Mouse (Mus musculus) neural tube, embryonic 13.5 days (tissue): ENCODE measurements around the gene C730034F03Rik. TPM values are rescaled to one million over a fixed set of nuclear protein-coding genes. Genes with fewer than 3 reads are reported as not detected.

Source experiments
- ATAC-seq: fragments of 200-750 bp; cut with Nextera tagmentation; 2 replicates; pipeline ENCODE4 v1.8.0; 2017; ENCODE audit warnings: low read depth, mild to moderate bottlenecking, moderate TSS enrichment, moderate library complexity
- H3K27ac ChIP-seq: fragments of 300-500 bp; sonication (generic); replicated peaks from 2 replicates; pipeline ENCODE4 v1.5.1; 2015; ENCODE audit warnings: moderate library complexity, mild to moderate bottlenecking, inconsistent platforms
- H3K27me3 ChIP-seq: fragments of 300-500 bp; sonication (generic); 2 replicates; pipeline ENCODE4 v1.6.1; 2015; ENCODE audit warnings: mild to moderate bottlenecking, inconsistent platforms
- H3K36me3 ChIP-seq: fragments of 300-500 bp; sonication (generic); 2 replicates; pipeline ENCODE4 v1.6.1; 2015; ENCODE audit warnings: mild to moderate bottlenecking, inconsistent platforms
- H3K4me1 ChIP-seq: fragments of 300-500 bp; sonication (generic); replicated peaks from 2 replicates; pipeline ENCODE4 v1.6.1; 2015; ENCODE audit warnings: inconsistent platforms
- H3K4me2 ChIP-seq: fragments of 300-500 bp; sonication (generic); 2 replicates; pipeline ENCODE4 v1.6.1; 2015; ENCODE audit warnings: inconsistent platforms, mild to moderate bottlenecking, moderate library complexity
- H3K4me3 ChIP-seq: fragments of 300-500 bp; sonication (generic); 2 replicates; pipeline ENCODE4 v1.5.1; 2015; ENCODE audit warnings: mild to moderate bottlenecking, inconsistent platforms
- H3K9ac ChIP-seq: fragments of 300-500 bp; sonication (generic); 2 replicates; pipeline ENCODE4 v1.6.1; 2015; ENCODE audit warnings: moderate library complexity, mild to moderate bottlenecking, inconsistent platforms
- H3K9me3 ChIP-seq: fragments of 300-500 bp; sonication (generic); 2 replicates; pipeline ENCODE4 v1.6.1; 2016; ENCODE audit warnings: inconsistent platforms
- WGBS: fragments of 180-500 bp; shearing (Covaris S2); methylation state at CpG from one replicate; pipeline ENCODE4 v1.1.7; 2015; 5-methylcytosine and 5-hydroxymethylcytosine counted together
- polyA plus RNA-seq: library from polyadenylated mRNA; unstranded; fragments of >200 nt; fragmentation: Nextera tagmentation; extraction: Ambion mirVana; gene quantifications from 2 replicates; pipeline ENCODE4 v1.2.1, GENCODE M21; 2015

The C730034F03Rik gene
- polyA plus RNA-seq = 6.1 and 7.3 TPM in 2 replicates

GRCm38 (mm10) chr15:89429352-89430221 is at the start of gene C730034F03Rik, which contains the start of the genes Gm44502 and Chkb:
TSS of gene C730034F03Rik (plus strand) at chr15:89429589.
TSS of gene Gm44502 (minus strand) at chr15:89429696.
TSS of gene Chkb (minus strand) at chr15:89429908.
- ATAC-seq = peak; percentile 95
- H3K9me3 ChIP-seq = no peaks in the 10 kb centered on the region
- peak within 1 kb of the TSS; percentile 87 for H3K9ac ChIP-seq
- H3K27me3 ChIP-seq = no peaks in the 10 kb centered on the region
- peak within 1 kb of the TSS; percentile 96 for H3K27ac ChIP-seq
- peaks cover 33% of the 10 kb centered on the region for H3K4me1 ChIP-seq
- WGBS = under 1% methylated on average over 70 of the region's 70 CpGs
- H3K36me3 ChIP-seq = peaks cover 25% of the 10 kb centered on the region
- peak within 1 kb of the TSS; percentile 77 for H3K4me3 ChIP-seq
- peak within 1 kb of the TSS; percentile 95 for H3K4me2 ChIP-seq

GRCm38 (mm10) chr15:89384617-89385016 is 44.8 kb upstream of the C730034F03Rik start, which contains the start of gene Klhdc7b:
TSS of gene Klhdc7b (plus strand) at chr15:89384917.
- H3K36me3 ChIP-seq = no peaks in the 10 kb centered on the region
- H3K4me3 ChIP-seq = no peak within 1 kb of the TSS
- H3K9ac ChIP-seq = no peak within 1 kb of the TSS
- no peak within 1 kb of the TSS for H3K4me2 ChIP-seq
- H3K4me1 ChIP-seq = peaks cover under 1% of the 10 kb centered on the region; the same call in 1 of the 2 replicates
- peaks cover 26% of the 10 kb centered on the region for H3K27me3 ChIP-seq
- H3K27ac ChIP-seq = no peak within 1 kb of the TSS
- H3K9me3 ChIP-seq = no peaks in the 10 kb centered on the region
- WGBS = 90% methylated on average over 7 of the region's 7 CpGs
- no peak for ATAC-seq

GRCm38 (mm10) chr15:89387127-89387526 is 42.3 kb upstream of the C730034F03Rik start:
- Histone ChIP-seq H3K27ac (no peak overlapping the region), H3K9ac (no peak overlapping the region), H3K27me3 (peaks cover 10% of the 10 kb centered on the region; the same call in 1 of the 2 replicates), H3K4me2 (no peak overlapping the region), H3K4me3 (no peak overlapping the region), H3K9me3 (no peaks in the 10 kb centered on the region), H3K36me3 (no peaks in the 10 kb centered on the region), H3K4me1 (no peaks in the 10 kb centered on the region)
- WGBS = 53% methylated on average over 12 of the region's 12 CpGs
- ATAC-seq = no peak

- Histone ChIP-seq H3K9ac (no peak overlapping the region), H3K36me3 (no peaks in the 10 kb centered on the region), H3K4me1 (no peaks in the 10 kb centered on the region), H3K4me3 (no peak overlapping the region), H3K9me3 (no peaks in the 10 kb centered on the region), H3K4me2 (no peak overlapping the region), H3K27me3 (0 out of 2 replicates have a peak, but pooled peaks cover 2% of the 10 kb centered on the region), H3K27ac (no peak overlapping the region)
- no peak for ATAC-seq
- 93% methylated on average over 10 of the region's 10 CpGs for WGBS
These were observed 39.3 kb upstream of the C730034F03Rik start for GRCm38 (mm10) chr15:89390081-89390480.

- no peak overlapping the region for H3K4me3 ChIP-seq
- no peaks in the 10 kb centered on the region for H3K9me3 ChIP-seq
- no peaks in the 10 kb centered on the region for H3K36me3 ChIP-seq
- WGBS = 87% methylated on average over 4 of the region's 4 CpGs
- no peak overlapping the region for H3K9ac ChIP-seq
- H3K4me2 ChIP-seq = no peak overlapping the region
- no peak for ATAC-seq
- H3K4me1 ChIP-seq = no peaks in the 10 kb centered on the region
- H3K27ac ChIP-seq = no peak overlapping the region
- no peaks in the 10 kb centered on the region for H3K27me3 ChIP-seq
These were observed 32.5 kb upstream of the C730034F03Rik start for GRCm38 (mm10) chr15:89396883-89397282.

DNA sequence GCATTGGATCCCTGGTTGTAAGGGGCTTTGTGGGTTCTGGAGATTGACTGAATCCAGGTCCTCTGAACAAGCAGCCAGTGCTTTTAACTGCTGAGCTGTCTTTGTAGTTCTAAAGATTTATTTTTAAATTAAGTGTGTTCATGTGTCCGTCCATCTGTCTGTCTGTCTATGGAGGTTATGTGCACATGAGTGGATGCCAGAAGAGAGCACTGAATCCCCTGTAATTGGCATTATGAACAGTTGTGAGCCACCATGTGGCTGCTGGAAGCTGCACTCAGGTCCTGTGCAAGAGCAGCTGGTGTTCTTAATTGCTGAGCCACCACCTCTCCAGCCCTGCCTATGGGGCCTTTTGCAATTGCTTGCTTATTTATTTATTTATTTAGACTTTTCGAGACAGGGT is 31.2 kb upstream of the C730034F03Rik start:
- no peaks in the 10 kb centered on the region for H3K9me3 ChIP-seq
- H3K4me3 ChIP-seq = no peak overlapping the region
- H3K36me3 ChIP-seq = no peaks in the 10 kb centered on the region
- no peak overlapping the region for H3K4me2 ChIP-seq
- 76% methylated on average over 2 of the region's 2 CpGs for WGBS
- ATAC-seq = no peak
- no peaks in the 10 kb centered on the region for H3K4me1 ChIP-seq
- no peak overlapping the region for H3K27ac ChIP-seq
- H3K9ac ChIP-seq = no peak overlapping the region
- no peaks in the 10 kb centered on the region for H3K27me3 ChIP-seq

- no peak for ATAC-seq
These were observed 29.7 kb upstream of the C730034F03Rik start for GRCm38 (mm10) chr15:89399716-89400115.

GRCm38 (mm10) chr15:89402471-89402870 is 26.9 kb upstream of the C730034F03Rik start:
- Histone ChIP-seq H3K4me1 (no peaks in the 10 kb centered on the region), H3K9me3 (peaks cover 7% of the 10 kb centered on the region; the same call in 1 of the 2 replicates), H3K36me3 (no peaks in the 10 kb centered on the region), H3K4me3 (no peak overlapping the region), H3K4me2 (no peak overlapping the region), H3K27me3 (no peaks in the 10 kb centered on the region), H3K27ac (no peak overlapping the region), H3K9ac (no peak overlapping the region)
- no peak for ATAC-seq
- WGBS = 90% methylated on average over 1 of the region's 1 CpGs

More at GRCm38 (mm10) chr15:89399716-89400115, 29.7 kb upstream of the C730034F03Rik start:
- 82% methylated on average over 1 of the region's 1 CpGs for WGBS
- Histone ChIP-seq H3K9ac (no peak overlapping the region), H3K9me3 (no peaks in the 10 kb centered on the region), H3K27ac (no peak overlapping the region), H3K4me1 (no peaks in the 10 kb centered on the region), H3K4me3 (no peak overlapping the region), H3K27me3 (no peaks in the 10 kb centered on the region), H3K4me2 (no peak overlapping the region), H3K36me3 (no peaks in the 10 kb centered on the region)

DNA sequence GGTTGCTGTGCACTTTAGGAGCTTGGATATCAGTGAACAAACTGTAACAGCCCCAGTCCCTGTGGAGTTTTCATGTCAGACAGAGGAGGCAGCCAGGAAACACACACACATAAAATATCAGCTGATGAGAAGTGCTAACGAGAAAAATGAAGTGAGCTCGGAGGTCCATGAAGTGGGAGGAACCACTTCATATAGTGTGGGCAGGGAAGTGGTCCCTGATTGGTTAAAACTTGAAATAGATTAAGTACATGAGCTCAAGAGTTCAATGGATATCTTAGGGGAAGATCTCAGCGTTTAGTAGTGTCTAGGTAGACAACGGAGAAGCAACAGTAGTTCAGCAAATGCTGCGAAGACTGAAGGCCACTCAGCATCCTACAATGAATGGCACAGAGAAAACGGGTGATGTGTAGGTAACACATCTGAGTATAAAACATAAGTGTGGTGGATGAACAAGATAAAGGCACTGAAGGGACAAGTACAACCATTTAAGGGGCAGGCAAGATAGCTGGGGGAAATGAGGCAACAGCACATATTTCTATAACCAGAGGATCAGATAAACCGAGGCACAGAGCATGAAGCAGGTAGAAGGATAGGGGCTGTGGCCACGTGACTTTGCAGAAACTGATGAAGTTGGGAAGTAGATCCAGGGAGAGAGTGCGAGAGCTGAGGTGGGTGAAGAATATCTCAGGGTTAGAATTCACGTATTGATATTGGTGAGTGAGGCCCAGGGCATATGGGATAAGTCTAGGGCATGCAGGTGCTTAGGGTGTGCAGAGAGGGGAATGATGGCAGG is 24.4 kb upstream of the C730034F03Rik start:
- Histone ChIP-seq H3K9ac (no peak overlapping the region), H3K36me3 (no peaks in the 10 kb centered on the region), H3K9me3 (peaks cover 16% of the 10 kb centered on the region; the same call in 1 of the 2 replicates), H3K4me2 (no peak overlapping the region), H3K4me1 (no peaks in the 10 kb centered on the region), H3K4me3 (no peak overlapping the region), H3K27me3 (no peaks in the 10 kb centered on the region), H3K27ac (no peak overlapping the region)
- ATAC-seq = no peak
- 84% methylated on average over 10 of the region's 10 CpGs for WGBS

DNA sequence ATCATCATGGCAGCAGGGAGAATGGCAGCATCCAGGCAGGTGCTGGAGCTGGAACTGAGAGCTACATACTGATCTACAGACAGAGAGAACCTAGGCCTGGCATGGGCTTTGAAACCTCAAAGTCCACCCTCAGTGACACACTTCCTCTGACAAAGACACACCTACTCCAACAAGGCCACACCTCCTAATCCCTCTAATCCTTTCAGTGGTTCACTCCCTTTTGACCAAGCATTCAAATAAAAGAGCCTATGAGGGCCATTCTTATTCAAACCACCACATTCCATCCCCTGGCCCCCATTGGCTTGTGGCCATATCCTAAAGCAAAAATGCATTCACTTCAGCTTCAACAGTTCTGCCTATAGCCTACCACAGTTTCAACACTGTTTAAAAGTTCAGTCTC is 22.7 kb upstream of the C730034F03Rik start:
- Histone ChIP-seq H3K36me3 (no peaks in the 10 kb centered on the region), H3K4me2 (no peak overlapping the region), H3K9ac (no peak overlapping the region), H3K9me3 (peaks cover 16% of the 10 kb centered on the region; the same call in 1 of the 2 replicates), H3K4me3 (no peak overlapping the region), H3K27ac (no peak overlapping the region), H3K27me3 (no peaks in the 10 kb centered on the region), H3K4me1 (no peaks in the 10 kb centered on the region)
- ATAC-seq = no peak

DNA sequence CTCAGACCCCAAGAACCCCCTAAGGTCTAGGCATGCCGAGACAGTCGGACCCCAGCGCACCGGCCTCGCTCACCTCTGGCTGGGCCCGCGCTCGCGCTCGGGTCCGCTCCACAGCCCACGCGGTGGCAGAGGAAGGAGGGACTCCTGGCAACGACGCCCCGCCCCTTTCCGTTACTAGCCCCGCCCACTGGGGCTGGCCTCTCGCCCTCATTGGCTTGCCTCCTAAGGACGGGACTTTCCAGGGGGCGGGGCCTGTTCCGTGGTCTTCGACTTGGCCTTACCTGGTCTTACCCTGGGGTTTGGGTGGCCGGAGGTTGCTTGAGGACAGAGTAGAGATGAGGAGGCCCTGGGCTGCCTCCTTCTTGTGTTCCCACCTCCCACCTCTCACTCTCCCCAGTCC is 19.3 kb upstream of the C730034F03Rik start, which contains the start of gene Syce3:
Syce3 (minus strand) TSS at position 386 of the 400 bp plus-strand sequence.
- Histone ChIP-seq H3K9me3 (peaks cover 16% of the 10 kb centered on the region; the same call in 1 of the 2 replicates), H3K27ac (no peak within 1 kb of the TSS), H3K9ac (no peak within 1 kb of the TSS), H3K27me3 (no peaks in the 10 kb centered on the region), H3K4me1 (no peaks in the 10 kb centered on the region), H3K36me3 (no peaks in the 10 kb centered on the region), H3K4me3 (no peak within 1 kb of the TSS), H3K4me2 (no peak within 1 kb of the TSS)
- no peak for ATAC-seq
- 82% methylated on average over 24 of the region's 24 CpGs for WGBS

GRCm38 (mm10) chr15:89415282-89415681 is 14.1 kb upstream of the C730034F03Rik start:
- Histone ChIP-seq H3K27me3 (no peaks in the 10 kb centered on the region), H3K4me3 (no peak overlapping the region), H3K27ac (no peak overlapping the region), H3K9me3 (no peaks in the 10 kb centered on the region), H3K4me2 (no peak overlapping the region), H3K4me1 (no peaks in the 10 kb centered on the region), H3K9ac (no peak overlapping the region), H3K36me3 (peaks cover 42% of the 10 kb centered on the region)
- no peak for ATAC-seq
- WGBS = 93% methylated on average over 8 of the region's 8 CpGs
